ENCODE assay signal across 8 mouse cellular contexts in the genomic region with DNA sequence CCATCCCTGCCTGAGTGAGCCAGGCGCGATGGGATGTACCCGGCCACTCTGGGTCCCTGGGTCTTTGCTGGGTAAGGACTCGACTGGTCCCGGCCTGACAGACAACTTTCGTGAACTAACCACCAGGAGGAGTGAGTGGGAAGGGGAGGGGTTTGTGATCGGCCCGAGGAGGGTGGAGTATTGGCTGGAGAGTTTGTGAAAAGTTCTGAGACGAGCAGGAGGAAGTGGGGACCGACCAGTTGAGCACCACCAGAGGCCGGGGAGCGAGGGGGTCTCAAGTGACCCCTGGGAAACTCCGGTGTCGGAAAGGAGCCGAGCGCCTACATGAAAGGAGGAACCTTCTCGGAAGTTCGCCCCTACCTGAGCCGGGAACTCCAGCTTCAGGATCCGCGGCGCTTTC. TPM values are rescaled to one million over a fixed set of nuclear protein-coding genes. Genes with fewer than 3 reads are reported as not detected.
DNase-seq lines count a peak whose midpoint lies in the region; ATAC-seq and TF ChIP-seq lines count a peak whose summit lies in the region.

A gene (plus strand): TSS at position 196 of the 400 bp plus-strand sequence.

- TF ChIP-seq EP300 in ES-Bruce4 (IDR thresholded peaks at IDR 0.05; ENCODE audit: insufficient read depth, low read depth, low read length): no peak
- TF ChIP-seq EP300 in heart, postnatal 0 days (IDR thresholded peaks at IDR 0.05; ENCODE audit: low read depth): no peak
- TF ChIP-seq EP300 in lung, postnatal 0 days (IDR thresholded peaks at IDR 0.05): no peak

- peak within 1 kb of the TSS; percentile 81 for H3K9ac ChIP-seq in ES-Bruce4 (ENCODE audit: low read depth, poor library complexity, severe bottlenecking)
- peak within 1 kb of the TSS; percentile 90 for H3K9ac ChIP-seq in heart, postnatal 0 days (replicated peaks; ENCODE audit: low read depth, low read length)
- H3K9ac ChIP-seq in lung, postnatal 0 days (replicated peaks; ENCODE audit: low read depth): peak within 1 kb of the TSS; percentile 70

- DNase-seq in forebrain, embryonic 10.5 days (ENCODE audit: extremely low spot score, low spot score): peak; percentile 79
- peak; percentile 88 for DNase-seq in heart, postnatal 0 days (ENCODE audit: low spot score)
- DNase-seq in kidney, postnatal 4 days: peak; percentile 80 to 89
- DNase-seq in lung, postnatal 0 days (ENCODE audit: low spot score): peak; percentile 96
- peak; percentile 41 for DNase-seq in ovary, postnatal 10 days (ENCODE audit: low spot score)
- peak; percentile 88 for DNase-seq in thymus, postnatal 14 days

- H3K36me3 ChIP-seq in ES-Bruce4 (ENCODE audit: control insufficient read depth, insufficient read depth, low read length, poor library complexity, severe bottlenecking): no peaks in the 10 kb centered on the region
- peaks cover 41% of the 10 kb centered on the region for H3K36me3 ChIP-seq in forebrain, embryonic 10.5 days (replicated peaks)
- 0 out of 2 replicates have a peak, but pooled peaks cover 5% of the 10 kb centered on the region for H3K36me3 ChIP-seq in heart, postnatal 0 days (replicated peaks; ENCODE audit: control insufficient read depth, insufficient read depth, low read length)
- H3K36me3 ChIP-seq in lung, postnatal 0 days (ENCODE audit: insufficient read depth, low read length): no peaks in the 10 kb centered on the region

- TF ChIP-seq CTCF in ES-Bruce4 (IDR thresholded peaks at IDR 0.05; ENCODE audit: low read depth, low read length): no peak
- peak; percentile 77 for TF ChIP-seq CTCF in heart, postnatal 0 days (IDR thresholded peaks at IDR 0.05; ENCODE audit: low read depth)
- TF ChIP-seq CTCF in lung, postnatal 0 days (IDR thresholded peaks at IDR 0.05): peak; percentile 86

- H3K4me3 ChIP-seq in ES-Bruce4 (ENCODE audit: low read depth, low read length): peak within 1 kb of the TSS; percentile 73
- peak within 1 kb of the TSS; percentile 100 for H3K4me3 ChIP-seq in brown adipose tissue, adult 24 weeks (ENCODE audit: insufficient read depth, low read depth, low read length)
- H3K4me3 ChIP-seq in forebrain, embryonic 10.5 days: peak within 1 kb of the TSS; percentile 93
- H3K4me3 ChIP-seq in heart, postnatal 0 days (ENCODE audit: low read depth, low read length): peak within 1 kb of the TSS; percentile 100
- peak within 1 kb of the TSS; percentile 86 for H3K4me3 ChIP-seq in lung, postnatal 0 days (ENCODE audit: low read depth, low read length)

- peak; percentile 82 for ATAC-seq in heart, postnatal 0 days (ENCODE audit: insufficient read depth, low read depth)
- peak; percentile 85 for ATAC-seq in lung, postnatal 0 days

- no peaks in the 10 kb centered on the region for H3K4me1 ChIP-seq in ES-Bruce4 (ENCODE audit: control insufficient read depth, insufficient read depth, low read length)
- H3K4me1 ChIP-seq in brown adipose tissue, adult 24 weeks (ENCODE audit: control insufficient read depth, insufficient read depth, insufficient read length, low read length): no peaks in the 10 kb centered on the region
- peaks cover 32% of the 10 kb centered on the region for H3K4me1 ChIP-seq in forebrain, embryonic 10.5 days
- peaks cover 5% of the 10 kb centered on the region; the same call in 1 of the 2 replicates for H3K4me1 ChIP-seq in heart, postnatal 0 days (ENCODE audit: control insufficient read depth, insufficient read depth)
- peaks cover 3% of the 10 kb centered on the region; the same call in 1 of the 2 replicates for H3K4me1 ChIP-seq in lung, postnatal 0 days (ENCODE audit: insufficient read depth, low read depth, low read length)

- peaks cover 16% of the 10 kb centered on the region for H3K9me3 ChIP-seq in ES-Bruce4 (replicated peaks; ENCODE audit: control insufficient read depth, insufficient read depth, low read length, poor library complexity, severe bottlenecking)
- H3K9me3 ChIP-seq in forebrain, embryonic 10.5 days: peaks cover 6% of the 10 kb centered on the region
- no peaks in the 10 kb centered on the region for H3K9me3 ChIP-seq in heart, postnatal 0 days (replicated peaks; ENCODE audit: control insufficient read depth, low read length)
- H3K9me3 ChIP-seq in lung, postnatal 0 days (ENCODE audit: low read length): no peaks in the 10 kb centered on the region

- WGBS in forebrain, embryonic 10.5 days: under 1% methylated on average over 22 of the region's 22 CpGs
- WGBS in heart, postnatal 0 days: 0% methylated on average over 22 of the region's 22 CpGs
- 0% methylated on average over 22 of the region's 22 CpGs for WGBS in lung, postnatal 0 days

- TF ChIP-seq POLR2A in ES-Bruce4 (IDR thresholded peaks at IDR 0.05; ENCODE audit: insufficient read depth, low read length): no peak

- no peaks in the 10 kb centered on the region for H3K27me3 ChIP-seq in ES-Bruce4 (ENCODE audit: control insufficient read depth, insufficient read depth, low read length, poor library complexity, severe bottlenecking)
- H3K27me3 ChIP-seq in forebrain, embryonic 10.5 days (ENCODE audit: poor library complexity, severe bottlenecking): no peaks in the 10 kb centered on the region
- no peaks in the 10 kb centered on the region for H3K27me3 ChIP-seq in heart, postnatal 0 days (ENCODE audit: control insufficient read depth, insufficient read depth, low read length)
- no peaks in the 10 kb centered on the region for H3K27me3 ChIP-seq in lung, postnatal 0 days (replicated peaks; ENCODE audit: insufficient read depth, low read length)

- peak within 1 kb of the TSS; percentile 100 for H3K4me2 ChIP-seq in heart, postnatal 0 days (ENCODE audit: low read depth, low read length)
- H3K4me2 ChIP-seq in lung, postnatal 0 days (replicated peaks; ENCODE audit: low read depth, low read length): peak within 1 kb of the TSS; percentile 98

- H3K27ac ChIP-seq in ES-Bruce4 (ENCODE audit: insufficient read depth, low read length): no peak within 1 kb of the TSS
- H3K27ac ChIP-seq in brown adipose tissue, adult 24 weeks (replicated peaks; ENCODE audit: low read depth, low read length): peak within 1 kb of the TSS; percentile 73
- H3K27ac ChIP-seq in forebrain, embryonic 10.5 days: peak within 1 kb of the TSS; percentile 96
- peak within 1 kb of the TSS; percentile 86 for H3K27ac ChIP-seq in heart, postnatal 0 days (ENCODE audit: low read depth)
- peak within 1 kb of the TSS; percentile 83 for H3K27ac ChIP-seq in lung, postnatal 0 days (ENCODE audit: low read length)

RNA-seq across cellular contexts. Expression of the gene that starts here (rescaled TPM):
- 1.2 and 1.9 TPM in 2 replicates for polyA plus RNA-seq in ES-Bruce4 (2011; ENCODE audit: insufficient read depth, insufficient read length, low read depth, missing spikeins)
- polyA plus RNA-seq in brown adipose tissue, adult 24 weeks (2012; ENCODE audit: insufficient read depth, insufficient read length, missing spikeins): 2.9 TPM in 2 replicates
- 5.0 and 5.3 TPM in 2 replicates for polyA plus RNA-seq in forebrain, embryonic 10.5 days (2016; fragmentation: Nextera tagmentation; extraction: Ambion mirVana)
- 3.7 and 5.6 TPM in 2 replicates for total RNA-seq in heart, postnatal 0 days (2014; rRNA removed; ENCODE audit: low replicate concordance)
- polyA plus RNA-seq in heart, postnatal 0 days (2015; fragmentation: Nextera tagmentation; extraction: Ambion mirVana): 3.2 and 3.4 TPM in 2 replicates
- polyA plus RNA-seq in lung, postnatal 0 days (2015; fragmentation: Nextera tagmentation; extraction: Ambion mirVana): 8.0 and 8.9 TPM in 2 replicates

Comparison
In these comparisons a context has a peak if more than half of its experiments do, and no peak if none do; other contexts are left out.
1. DNase-seq: peak in every context shown above with its lines; median percentile 96 in lung, postnatal 0 days; 88 in heart, postnatal 0 days; 88 in thymus, postnatal 14 days; 84 in kidney, postnatal 4 days; 79 in forebrain, embryonic 10.5 days; 41 in ovary, postnatal 10 days.